Mouse (Mus musculus) 3T3-L1 (cell line): ENCODE data around the gene Zfp704.

Experiments
- DNase-seq: peaks from one replicate; pipeline ENCODE4 v3.0.0-alpha.2; 2015; ENCODE audit warnings: low read depth, low spot score

Zfp704 gene

GRCm38 (mm10) chr3:9461660-9462059 is 148.2 kb downstream of the Zfp704 start:
- DNase-seq, result no peak

GRCm38 (mm10) chr3:9460284-9460683 is 149.6 kb downstream of the Zfp704 start:
- no peak for DNase-seq

GRCm38 (mm10) chr3:9456380-9456890 is 153.4 kb downstream of the Zfp704 start:
- DNase-seq, result no peak

- DNase-seq, result no peak
Observed at GRCm38 (mm10) chr3:9455351-9455750, 154.5 kb downstream of the Zfp704 start.

- DNase-seq, result no peak
Observed at GRCm38 (mm10) chr3:9454556-9455330, 155.1 kb downstream of the Zfp704 start.

GRCm38 (mm10) chr3:9450521-9450920 is 159.4 kb downstream of the Zfp704 start:
- no peak for DNase-seq

- DNase-seq, result no peak
Observed at GRCm38 (mm10) chr3:9449261-9450007, 160.5 kb downstream of the Zfp704 start.

GRCm38 (mm10) chr3:9448541-9448940 is 161.3 kb downstream of the Zfp704 start:
- no peak for DNase-seq

GRCm38 (mm10) chr3:9444558-9444957 is 165.3 kb downstream of the Zfp704 start:
- no peak for DNase-seq

- DNase-seq, result no peak
Observed at GRCm38 (mm10) chr3:9443981-9444380, 165.9 kb downstream of the Zfp704 start.

GRCm38 (mm10) chr3:9443476-9443875 is 166.4 kb downstream of the Zfp704 start:
- no peak for DNase-seq

GRCm38 (mm10) chr3:9441566-9442540 is 168.0 kb downstream of the Zfp704 start:
- DNase-seq, result no peak

GRCm38 (mm10) chr3:9440466-9440865 is 169.4 kb downstream of the Zfp704 start:
- DNase-seq, result no peak

- no peak for DNase-seq
Observed at GRCm38 (mm10) chr3:9439619-9440286, 170.1 kb downstream of the Zfp704 start.

- DNase-seq, result no peak
Observed at GRCm38 (mm10) chr3:9436256-9436655, 173.6 kb downstream of the Zfp704 start.

GRCm38 (mm10) chr3:9434394-9435175 is 175.3 kb downstream of the Zfp704 start:
- no peak for DNase-seq

GRCm38 (mm10) chr3:9432796-9433526 is 176.9 kb downstream of the Zfp704 start:
- DNase-seq, result no peak

- DNase-seq, result no peak
Observed at GRCm38 (mm10) chr3:9432226-9432625, 177.7 kb downstream of the Zfp704 start.

- DNase-seq, result no peak
Observed at GRCm38 (mm10) chr3:9429946-9430345, 179.9 kb downstream of the Zfp704 start.
